Mouse (Mus musculus) neural tube, embryonic 15.5 days (tissue): ENCODE data around the gene Anks1b. TPM values are rescaled to one million over a fixed set of nuclear protein-coding genes. Genes with fewer than 3 reads are reported as not detected.

ENCODE experiments used
- ATAC-seq: fragments of 200-750 bp; cut with Nextera tagmentation; 2 replicates; pipeline ENCODE4 v1.8.0; 2017; ENCODE audit warnings: mild to moderate bottlenecking, moderate TSS enrichment, moderate library complexity; ENCODE audit not compliant: low FRiP score
- H3K27ac ChIP-seq: fragments of 300-500 bp; sonication (generic); replicated peaks from 2 replicates; pipeline ENCODE4 v1.5.1; 2015; ENCODE audit warnings: mild to moderate bottlenecking, inconsistent platforms
- H3K27me3 ChIP-seq: fragments of 300-500 bp; sonication (generic); replicated peaks from 2 replicates; pipeline ENCODE4 v1.6.1; 2015; ENCODE audit warnings: inconsistent platforms
- H3K36me3 ChIP-seq: fragments of 300-500 bp; sonication (generic); 2 replicates; pipeline ENCODE4 v1.6.1; 2015; ENCODE audit warnings: inconsistent platforms
- H3K4me1 ChIP-seq: fragments of 300-500 bp; sonication (generic); 2 replicates; pipeline ENCODE4 v1.6.1; 2015; ENCODE audit warnings: inconsistent platforms
- H3K4me2 ChIP-seq: fragments of 300-500 bp; sonication (generic); 2 replicates; pipeline ENCODE4 v1.6.1; 2015; ENCODE audit warnings: inconsistent platforms, mild to moderate bottlenecking, moderate library complexity
- H3K4me3 ChIP-seq: fragments of 300-500 bp; sonication (generic); replicated peaks from 2 replicates; pipeline ENCODE4 v1.5.1; 2015; ENCODE audit warnings: mild to moderate bottlenecking, inconsistent platforms
- H3K9ac ChIP-seq: fragments of 300-500 bp; sonication (generic); replicated peaks from 2 replicates; pipeline ENCODE4 v1.6.1; 2015; ENCODE audit warnings: mild to moderate bottlenecking, inconsistent platforms
- H3K9me3 ChIP-seq: fragments of 300-500 bp; sonication (generic); replicated peaks from 2 replicates; pipeline ENCODE4 v1.6.1; 2016; ENCODE audit warnings: inconsistent platforms
- WGBS: fragments of 180-500 bp; shearing (Covaris S2); methylation state at CpG from one replicate; pipeline ENCODE4 v1.1.7; 2015; ENCODE audit warnings: mixed read lengths; 5-methylcytosine and 5-hydroxymethylcytosine counted together
- polyA plus RNA-seq: library from polyadenylated mRNA; unstranded; fragments of >200 nt; fragmentation: Nextera tagmentation; extraction: Ambion mirVana; gene quantifications from 2 replicates; pipeline ENCODE4 v1.2.1, GENCODE M21; 2015

Anks1b gene
- polyA plus RNA-seq, 1 experiment from 2014 or later = 76.0 TPM

DNA sequence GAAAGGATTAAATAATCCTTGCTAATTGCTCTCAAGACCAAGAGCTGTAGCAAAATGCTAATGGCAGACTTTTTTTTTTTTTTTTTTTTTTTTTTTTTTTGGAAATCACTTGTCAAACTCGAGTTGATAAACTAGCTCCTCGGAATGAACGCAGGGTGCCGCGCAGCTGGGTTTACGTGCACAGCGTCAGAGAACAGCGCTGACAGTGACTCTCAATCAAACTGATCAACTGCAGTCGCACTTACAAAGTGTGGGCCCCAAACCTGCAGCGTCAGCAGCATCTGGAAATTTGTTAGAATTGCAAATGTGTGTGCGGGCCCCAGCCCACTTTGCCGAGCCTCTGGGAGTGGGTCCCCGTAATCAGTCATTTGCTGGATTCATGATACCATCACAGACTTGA, 1061.4 kb downstream of the Anks1b start:
- no peaks in the 10 kb centered on the region for H3K27me3 ChIP-seq
- H3K4me2 ChIP-seq = no peak overlapping the region
- H3K4me1 ChIP-seq = peaks cover 12% of the 10 kb centered on the region; the same call in 1 of the 2 replicates
- no peak overlapping the region for H3K4me3 ChIP-seq
- no peaks in the 10 kb centered on the region for H3K36me3 ChIP-seq
- no peak overlapping the region for H3K9ac ChIP-seq
- 45% methylated on average over 13 of the region's 13 CpGs for WGBS
- ATAC-seq = peak; percentile 56; the same call in 1 of the 2 replicates
- H3K9me3 ChIP-seq = no peaks in the 10 kb centered on the region
- H3K27ac ChIP-seq = no peak overlapping the region

DNA sequence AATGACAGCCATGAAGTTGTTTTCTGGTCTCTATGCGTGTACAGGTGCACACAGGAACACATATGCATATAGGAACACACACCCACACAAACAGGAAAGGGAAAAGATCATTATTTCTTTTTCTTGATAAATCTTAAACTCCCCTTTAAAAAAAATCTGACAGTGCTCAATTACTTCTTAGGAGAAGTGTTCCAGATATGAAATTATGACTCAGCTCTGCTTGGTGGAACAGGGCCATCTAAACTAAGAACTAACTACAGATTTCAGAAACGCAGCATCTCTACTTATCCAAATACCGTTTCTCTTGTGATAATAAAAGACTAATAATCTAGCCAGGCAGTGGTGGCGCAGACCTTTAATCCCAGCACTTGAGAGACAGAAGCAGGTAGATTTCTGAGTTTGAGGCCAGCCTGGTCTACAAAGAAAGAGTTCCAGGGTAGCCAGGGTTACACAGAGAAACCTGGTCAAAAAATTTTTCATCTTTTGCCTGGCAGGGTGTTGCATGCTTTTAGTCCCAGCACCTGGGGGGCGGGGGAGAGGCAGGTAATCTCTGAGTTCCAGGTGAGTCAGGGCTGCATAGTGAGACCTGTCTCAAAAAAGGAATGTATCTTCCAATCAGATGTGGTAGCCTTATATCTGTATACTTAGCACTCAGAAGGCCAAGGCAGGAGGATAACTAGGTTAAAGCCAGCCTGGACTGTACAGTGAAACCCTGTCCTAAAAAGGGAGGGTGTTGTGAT, 1064.6 kb downstream of the Anks1b start:
- Histone ChIP-seq H3K4me3 (no peak overlapping the region), H3K9me3 (no peaks in the 10 kb centered on the region), H3K27ac (no peak overlapping the region), H3K36me3 (peaks cover 14% of the 10 kb centered on the region), H3K4me2 (no peak overlapping the region), H3K9ac (no peak overlapping the region), H3K4me1 (peaks cover 8% of the 10 kb centered on the region; the same call in 1 of the 2 replicates), H3K27me3 (no peaks in the 10 kb centered on the region)
- 94% methylated on average over 5 of the region's 5 CpGs for WGBS
- ATAC-seq = no peak

DNA sequence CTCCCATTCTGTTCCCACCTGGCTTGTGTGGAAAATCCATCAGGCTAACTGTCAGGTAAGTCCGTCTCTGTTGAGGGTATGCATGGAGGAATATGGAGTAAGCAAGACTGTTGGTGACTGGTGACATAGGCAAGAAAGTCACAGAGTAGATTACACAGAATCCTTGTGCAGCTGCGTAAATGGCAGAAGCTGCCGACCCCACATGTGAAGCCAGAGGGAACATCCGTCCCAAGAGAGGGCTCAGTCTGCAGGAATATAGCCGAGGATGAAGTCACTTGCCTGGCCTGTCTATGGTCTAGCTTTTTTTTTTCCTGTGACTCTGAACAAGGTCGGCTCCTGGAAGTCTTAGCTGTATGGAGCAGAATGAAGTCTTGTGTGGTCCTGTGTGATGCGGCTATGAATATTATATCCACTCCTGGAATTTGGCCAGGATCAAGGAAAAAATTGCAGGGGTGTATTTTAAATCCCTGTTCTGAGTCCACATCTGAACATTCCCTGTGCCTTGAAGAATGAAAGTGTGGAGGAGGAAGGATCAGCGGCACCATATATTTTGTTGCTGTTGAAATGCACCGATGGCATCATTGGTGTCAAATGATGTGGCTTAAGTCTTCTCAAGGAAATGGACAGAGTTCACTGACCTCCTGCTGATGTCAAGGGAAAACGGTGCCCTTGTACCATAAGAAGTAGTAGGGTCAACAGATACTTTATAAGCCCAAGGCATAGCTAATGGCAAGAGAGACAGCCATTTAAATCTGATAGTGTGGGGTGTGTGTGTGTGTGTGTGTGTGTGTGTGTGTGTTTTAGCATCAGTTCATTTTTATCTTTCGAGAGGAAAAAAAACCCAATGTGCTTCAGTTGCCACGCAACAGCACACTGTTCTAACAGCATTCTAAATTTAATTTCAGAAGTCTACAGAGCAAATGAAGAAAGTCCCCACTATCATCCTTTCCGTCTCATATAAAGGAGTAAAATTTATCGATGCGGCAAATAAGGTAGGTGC, 1067.5 kb downstream of the Anks1b start:
- Histone ChIP-seq H3K4me1 (no peaks in the 10 kb centered on the region), H3K9ac (no peak overlapping the region), H3K9me3 (no peaks in the 10 kb centered on the region), H3K4me2 (no peak overlapping the region), H3K27ac (no peak overlapping the region), H3K27me3 (no peaks in the 10 kb centered on the region), H3K36me3 (peaks cover 24% of the 10 kb centered on the region), H3K4me3 (no peak overlapping the region)
- ATAC-seq = no peak
- 84% methylated on average over 15 of the region's 15 CpGs for WGBS

DNA sequence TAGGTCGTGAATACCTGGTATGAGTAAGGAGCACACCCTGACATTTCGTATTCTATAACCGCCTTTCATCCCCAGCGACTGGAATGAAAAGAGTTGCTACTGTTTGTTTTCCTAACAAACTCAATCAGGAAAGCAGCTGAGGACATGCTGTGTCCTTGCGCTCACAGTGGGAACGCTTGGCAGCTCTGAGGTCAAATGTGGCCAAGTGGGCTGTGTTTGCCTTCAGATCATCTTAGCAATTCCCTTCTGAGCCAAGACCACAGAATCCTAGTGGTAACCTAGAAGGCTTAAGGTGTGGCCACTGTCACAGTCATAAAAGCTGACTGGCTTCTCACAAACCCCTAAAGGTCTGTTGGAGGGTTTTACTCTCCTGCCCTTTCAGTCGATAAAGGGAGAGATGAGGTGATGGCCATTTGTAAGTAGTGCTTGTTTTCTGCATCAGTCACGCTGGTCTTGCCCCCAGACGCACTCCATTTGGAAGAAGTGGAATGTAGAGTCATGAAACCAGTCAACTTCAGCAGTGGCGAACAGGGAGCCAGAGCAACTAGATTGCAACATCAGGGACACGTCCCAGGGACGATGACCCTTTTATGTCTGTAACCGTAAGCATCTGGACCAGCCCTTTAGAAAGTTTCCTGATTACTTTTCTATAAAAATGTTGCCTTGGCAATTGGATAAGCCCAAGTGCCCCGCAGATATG, 1068.8 kb downstream of the Anks1b start:
- no peak for ATAC-seq
- Histone ChIP-seq H3K9ac (no peak overlapping the region), H3K9me3 (no peaks in the 10 kb centered on the region), H3K4me3 (no peak overlapping the region), H3K4me1 (no peaks in the 10 kb centered on the region), H3K36me3 (peaks cover 24% of the 10 kb centered on the region), H3K27me3 (no peaks in the 10 kb centered on the region), H3K4me2 (no peak overlapping the region), H3K27ac (no peak overlapping the region)
- 92% methylated on average over 14 of the region's 14 CpGs for WGBS

DNA sequence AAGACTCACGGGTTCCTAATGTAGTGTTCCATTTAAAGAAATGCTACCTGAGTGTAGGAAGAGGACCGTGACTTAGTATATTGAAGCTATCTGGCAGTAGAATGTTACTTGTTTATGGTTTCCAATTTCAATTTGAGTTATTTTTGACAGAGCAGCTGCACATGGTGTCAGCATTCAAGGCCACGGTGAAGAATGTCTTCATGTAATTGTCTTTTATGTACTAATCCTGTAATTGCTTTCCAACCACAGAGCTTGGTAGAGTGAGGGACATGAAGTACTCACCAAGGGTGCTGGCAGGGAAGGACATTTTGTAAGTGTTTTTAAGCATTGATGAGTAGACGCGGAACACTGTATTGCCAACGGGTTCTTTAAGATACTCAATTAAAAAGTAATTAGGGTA, 1073.7 kb downstream of the Anks1b start:
- WGBS = 66% methylated on average over 6 of the region's 6 CpGs
- H3K9ac ChIP-seq = no peak overlapping the region
- H3K4me1 ChIP-seq = no peaks in the 10 kb centered on the region
- H3K27me3 ChIP-seq = no peaks in the 10 kb centered on the region
- no peak overlapping the region for H3K4me3 ChIP-seq
- no peaks in the 10 kb centered on the region for H3K9me3 ChIP-seq
- no peak overlapping the region; the same call in 1 of the 2 replicates for H3K27ac ChIP-seq
- H3K36me3 ChIP-seq = peaks cover 27% of the 10 kb centered on the region
- no peak overlapping the region for H3K4me2 ChIP-seq
- ATAC-seq = no peak; the same call in 1 of the 2 replicates

DNA sequence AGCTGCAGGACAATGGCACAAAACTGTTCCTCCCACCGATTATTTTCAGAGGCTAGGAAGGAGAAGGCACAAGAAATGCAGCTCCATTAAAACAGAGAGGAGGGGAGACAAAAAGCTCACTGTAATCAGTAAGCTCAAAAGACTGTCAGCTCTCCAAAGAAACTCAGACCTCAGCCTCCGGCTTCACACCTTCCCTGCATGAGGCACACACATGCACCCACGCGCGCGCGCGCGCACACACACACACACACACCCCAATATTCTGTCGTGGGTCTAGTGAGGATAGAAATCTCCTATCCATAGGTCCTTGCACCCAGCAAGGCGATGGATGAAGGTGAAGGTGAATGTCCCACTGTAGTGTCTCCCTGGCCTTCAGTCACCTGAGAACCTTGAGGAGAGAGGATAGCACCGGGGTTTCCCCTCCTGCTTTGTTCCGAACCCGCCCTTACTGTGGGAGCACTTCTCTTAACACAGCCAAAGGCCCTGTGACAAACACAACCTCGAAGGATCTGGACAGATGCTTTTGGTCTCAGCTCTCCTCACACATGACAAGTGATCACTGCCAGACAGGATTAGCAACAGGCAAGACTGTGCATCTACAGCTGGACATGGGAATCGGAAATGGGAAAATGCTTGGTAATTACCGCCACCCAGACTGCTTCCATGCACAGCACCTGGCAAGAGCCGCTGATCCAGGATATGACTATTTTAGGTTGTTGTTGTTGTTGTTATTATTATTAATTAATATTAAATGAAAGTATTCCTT, 1074.5 kb downstream of the Anks1b start:
- Histone ChIP-seq H3K27me3 (no peaks in the 10 kb centered on the region), H3K9me3 (no peaks in the 10 kb centered on the region), H3K36me3 (peaks cover 19% of the 10 kb centered on the region), H3K4me2 (no peak overlapping the region), H3K27ac (no peak overlapping the region), H3K4me3 (no peak overlapping the region), H3K4me1 (no peaks in the 10 kb centered on the region), H3K9ac (no peak overlapping the region)
- WGBS = 91% methylated on average over 18 of the region's 18 CpGs
- ATAC-seq = no peak

DNA sequence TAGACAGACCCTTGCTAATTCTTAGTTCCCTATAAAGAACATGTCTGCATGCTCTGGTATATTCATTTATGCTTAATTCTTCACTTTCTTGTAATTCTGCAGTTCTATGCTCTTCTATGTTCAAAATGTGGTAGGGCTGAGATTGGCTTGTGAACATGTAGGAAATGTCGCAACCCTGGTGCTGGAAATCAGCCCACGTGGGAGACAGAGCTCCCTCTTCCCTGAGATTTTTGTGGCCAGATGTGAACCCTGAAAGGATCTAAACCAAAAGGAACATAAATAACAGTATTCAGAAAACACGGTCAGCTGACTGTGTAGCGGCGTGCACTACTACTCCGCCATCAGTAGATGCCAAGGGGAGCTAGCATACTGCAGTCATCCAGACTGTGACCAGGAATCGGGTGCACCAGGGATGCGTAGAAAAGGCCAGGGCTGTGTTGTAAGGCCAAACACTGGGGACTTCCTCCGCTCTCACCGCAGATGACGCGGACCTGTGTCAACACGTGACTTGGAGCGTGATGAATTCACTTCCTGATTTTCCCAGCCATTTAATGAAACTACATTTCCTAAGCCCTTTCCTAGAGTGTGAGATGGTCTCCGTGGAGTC, 1079.9 kb downstream of the Anks1b start:
- Histone ChIP-seq H3K4me2 (no peak overlapping the region), H3K27me3 (no peaks in the 10 kb centered on the region), H3K4me1 (no peaks in the 10 kb centered on the region), H3K4me3 (no peak overlapping the region), H3K27ac (no peak overlapping the region), H3K9me3 (no peaks in the 10 kb centered on the region), H3K9ac (no peak overlapping the region), H3K36me3 (peaks cover 15% of the 10 kb centered on the region)
- WGBS = 90% methylated on average over 15 of the region's 15 CpGs
- ATAC-seq = no peak

DNA sequence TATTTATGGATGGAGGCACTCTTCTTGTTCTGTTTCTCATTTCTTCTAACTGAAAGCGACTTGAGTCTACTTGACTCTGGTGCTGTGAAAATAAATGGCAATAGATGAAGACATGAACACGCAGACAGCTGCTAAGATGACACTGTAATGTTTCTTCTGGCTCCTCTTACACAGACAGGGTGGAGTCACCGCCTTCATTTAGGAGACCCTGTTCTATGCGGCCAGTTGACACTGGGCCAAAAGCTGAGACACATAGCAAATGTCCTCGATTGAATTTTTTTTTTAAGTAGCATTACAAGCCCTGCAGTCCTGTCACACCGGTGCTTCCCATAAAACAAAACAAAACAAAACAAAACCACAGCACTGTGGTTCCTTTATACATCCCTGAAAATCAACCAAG, 1080.5 kb downstream of the Anks1b start:
- 71% methylated on average over 6 of the region's 6 CpGs for WGBS

DNA sequence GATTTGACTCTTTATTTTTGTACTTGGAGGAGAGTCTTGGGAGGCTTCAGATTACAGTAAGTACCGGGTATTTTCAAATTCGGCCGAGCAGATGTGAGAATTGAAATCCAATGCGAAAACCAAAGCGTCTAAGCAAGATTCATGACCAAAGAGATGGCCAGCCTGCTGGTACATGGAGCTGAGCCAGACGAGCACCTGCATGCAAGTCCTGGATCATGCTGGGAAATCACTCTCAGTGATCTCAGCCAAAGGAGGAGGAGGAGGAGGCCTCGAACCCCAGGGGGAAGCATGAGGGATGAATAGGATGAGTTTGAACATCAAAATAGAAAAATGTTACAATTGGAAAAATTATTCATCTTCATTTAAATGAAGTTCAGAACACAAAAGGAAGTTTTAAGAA, 1087.1 kb downstream of the Anks1b start:
- Histone ChIP-seq H3K4me3 (no peak overlapping the region), H3K4me1 (no peaks in the 10 kb centered on the region), H3K27ac (no peak overlapping the region), H3K4me2 (no peak overlapping the region), H3K27me3 (0 out of 2 replicates have a peak, but pooled peaks cover 2% of the 10 kb centered on the region), H3K36me3 (peaks cover 4% of the 10 kb centered on the region; the same call in 1 of the 2 replicates), H3K9me3 (no peaks in the 10 kb centered on the region), H3K9ac (no peak overlapping the region)
- WGBS = 73% methylated on average over 7 of the region's 7 CpGs
- no peak for ATAC-seq

More for the DNA sequence above, 1080.5 kb downstream of the Anks1b start:
- H3K27me3 ChIP-seq = no peaks in the 10 kb centered on the region
- H3K4me1 ChIP-seq = no peaks in the 10 kb centered on the region
- no peak overlapping the region for H3K27ac ChIP-seq
- H3K9me3 ChIP-seq = no peaks in the 10 kb centered on the region
- H3K4me2 ChIP-seq = no peak overlapping the region
- H3K9ac ChIP-seq = no peak overlapping the region
- ATAC-seq = no peak
- no peak overlapping the region for H3K4me3 ChIP-seq
- peaks cover 10% of the 10 kb centered on the region for H3K36me3 ChIP-seq

DNA sequence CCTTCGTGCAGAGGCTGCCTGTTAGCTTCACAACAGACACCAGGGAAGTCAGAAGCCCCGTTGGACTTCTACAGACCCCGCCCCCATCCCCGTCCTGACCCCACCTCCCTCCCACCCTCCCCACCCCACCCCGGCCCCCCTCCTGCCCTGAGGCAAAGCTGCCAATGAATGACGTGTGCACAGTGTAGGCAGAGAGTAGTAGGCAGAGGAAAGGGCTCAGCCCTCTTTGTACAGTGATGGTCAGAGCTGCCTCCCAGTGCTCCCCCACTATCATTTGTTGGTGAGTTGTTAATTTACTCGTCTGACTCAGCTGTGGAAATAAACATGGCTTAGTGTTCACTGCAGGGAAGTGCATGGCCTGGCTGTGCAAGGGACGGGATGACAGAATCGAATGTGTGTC, 1091.2 kb downstream of the Anks1b start:
- Histone ChIP-seq H3K27ac (no peak overlapping the region), H3K27me3 (peaks cover 34% of the 10 kb centered on the region), H3K4me1 (peaks cover 9% of the 10 kb centered on the region), H3K9ac (no peak overlapping the region), H3K36me3 (0 out of 2 replicates have a peak, but pooled peaks cover 6% of the 10 kb centered on the region), H3K9me3 (no peaks in the 10 kb centered on the region), H3K4me2 (no peak overlapping the region), H3K4me3 (no peak overlapping the region)
- ATAC-seq = no peak
- WGBS = 27% methylated on average over 9 of the region's 9 CpGs
